Mouse (Mus musculus) ES-E14 (cell line): ENCODE data around the gene Gm37419. TPM values are rescaled to one million over a fixed set of nuclear protein-coding genes. Genes with fewer than 3 reads are reported as not detected.

Source experiments
- DNase-seq: peaks from one replicate; pipeline ENCODE4 v3.0.0-alpha.2; 2013; ENCODE audit warnings: low read depth, low spot score
- H3K27ac ChIP-seq: 2 replicates; pipeline ENCODE4 v1.5.1; 2012; ENCODE audit warnings: low read depth, mild to moderate bottlenecking, low read length, moderate library complexity, mixed read lengths; ENCODE audit not compliant: poor library complexity, insufficient read depth, severe bottlenecking
- H3K36me3 ChIP-seq: 2 replicates; pipeline ENCODE4 v1.6.1; 2012; ENCODE audit warnings: mild to moderate bottlenecking, low read length, moderate library complexity, mixed read lengths; ENCODE audit not compliant: control insufficient read depth, poor library complexity, insufficient read depth, severe bottlenecking
- H3K4me1 ChIP-seq, 2 experiments: fragments of 150-350 bp in 1 of 2; sonication (generic) in 1 of 2; 2 replicates each; pipeline ENCODE4 v1.6.1; 2012; ENCODE audit warnings: low read length in 2 of 2, mild to moderate bottlenecking in 1 of 2, mixed read lengths in 1 of 2; ENCODE audit not compliant: control insufficient read depth in 2 of 2, insufficient read depth in 2 of 2, poor library complexity in 1 of 2
- H3K4me3 ChIP-seq, 2 experiments: fragments of 150-350 bp in 1 of 2; sonication (generic) in 1 of 2; 2 replicates each; pipeline ENCODE4 v1.5.1; 2012; ENCODE audit warnings: low read length in 2 of 2, low read depth in 1 of 2, mild to moderate bottlenecking in 1 of 2, mixed read lengths in 1 of 2; ENCODE audit not compliant: insufficient read depth in 1 of 2, poor library complexity in 1 of 2, severe bottlenecking in 1 of 2
- H3K9ac ChIP-seq: 2 replicates; pipeline ENCODE4 v1.6.1; 2012; ENCODE audit warnings: low read depth, mild to moderate bottlenecking, low read length, mixed read lengths; ENCODE audit not compliant: poor library complexity, insufficient read depth, severe bottlenecking
- H3K9me3 ChIP-seq: fragments of 150-350 bp; sonication (generic); 2 replicates; pipeline ENCODE4 v1.6.1; 2012; ENCODE audit warnings: low read depth, mild to moderate bottlenecking, low read length; ENCODE audit not compliant: control insufficient read depth, insufficient read depth
- CHD2 ChIP-seq: IDR thresholded peaks from 2 replicates; pipeline ENCODE4 v1.6.1; 2014; ENCODE audit warnings: mild to moderate bottlenecking, low read depth, low read length, inconsistent platforms
- HCFC1 ChIP-seq: IDR thresholded peaks from 2 replicates; pipeline ENCODE4 v1.6.1; 2012; ENCODE audit warnings: low read length, inconsistent platforms, borderline replicate concordance; ENCODE audit not compliant: insufficient read depth
- MAFK ChIP-seq: IDR thresholded peaks from 2 replicates; pipeline ENCODE4 v1.6.1; 2014; ENCODE audit warnings: mild to moderate bottlenecking, low read depth, low read length, inconsistent platforms; ENCODE audit not compliant: insufficient read depth
- ZC3H11A ChIP-seq: IDR thresholded peaks from 2 replicates; pipeline ENCODE4 v1.6.1; 2012; ENCODE audit warnings: low read depth, mild to moderate bottlenecking, inconsistent platforms, low read length, borderline replicate concordance
- ZNF384 ChIP-seq: IDR thresholded peaks from 2 replicates; pipeline ENCODE4 v1.6.1; 2012; ENCODE audit warnings: low read depth, low read length, inconsistent platforms
- in situ Hi-C, 2 experiments: fragments of 600-800 bp; cut with MboI; formaldehyde crosslinking; loops; one replicate each; pipeline ENCODE4 v1.15.1; 2025; ENCODE audit warnings: low sequenced_read_pairs in 2 of 2, inconsistent platforms in 1 of 2; ENCODE audit not compliant: unreplicated experiment in 2 of 2
- total RNA-seq: library from RNA; depleted of rRNA; stranded (reverse); fragments of 300-350 nt; gene quantifications from 2 replicates; pipeline ENCODE4 v1.2.3, GENCODE M21; 2012

Gm37419 gene
- total RNA-seq, 1 experiment, result not detected

DNA sequence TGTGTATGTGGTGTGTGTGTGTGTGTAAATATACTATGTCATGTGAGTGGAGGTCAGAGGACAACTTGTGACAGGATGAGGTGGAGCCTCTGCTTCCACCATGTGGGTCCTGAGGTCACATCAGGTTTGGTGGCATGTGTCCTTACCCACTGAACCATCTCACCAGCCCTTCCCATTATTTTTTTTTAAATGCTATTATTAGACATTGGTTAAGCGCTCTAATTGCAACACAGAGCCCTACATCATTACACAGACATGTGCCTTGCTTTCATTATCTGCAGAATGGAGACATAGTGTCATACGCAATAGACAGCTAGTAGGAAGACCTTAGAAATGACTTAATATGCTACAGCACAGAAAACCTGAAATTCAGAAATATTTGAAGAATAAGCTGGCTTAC lies 12.1 kb upstream of the Gm37419 start:
- Histone ChIP-seq H3K27ac (no peak overlapping the region), H3K9ac (no peak overlapping the region), H3K36me3 (no peaks in the 10 kb centered on the region), H3K9me3 (no peaks in the 10 kb centered on the region), H3K4me1 (0 out of 4 replicates have a peak, but pooled peaks cover 0 to 4% of the 10 kb centered on the region in 2 experiments), H3K4me3 (no peak overlapping the region)
- no peak for DNase-seq
- TF ChIP-seq CHD2, result no peak
- no peak for TF ChIP-seq ZC3H11A
- no peak for TF ChIP-seq HCFC1
- TF ChIP-seq MAFK, result no peak
- no peak for TF ChIP-seq ZNF384
- in situ Hi-C loops, result loop anchor here (25.0 kb wide), 2 partner anchors 336 to 1086 kb away; no protein-coding TSS in a partner anchor

DNA sequence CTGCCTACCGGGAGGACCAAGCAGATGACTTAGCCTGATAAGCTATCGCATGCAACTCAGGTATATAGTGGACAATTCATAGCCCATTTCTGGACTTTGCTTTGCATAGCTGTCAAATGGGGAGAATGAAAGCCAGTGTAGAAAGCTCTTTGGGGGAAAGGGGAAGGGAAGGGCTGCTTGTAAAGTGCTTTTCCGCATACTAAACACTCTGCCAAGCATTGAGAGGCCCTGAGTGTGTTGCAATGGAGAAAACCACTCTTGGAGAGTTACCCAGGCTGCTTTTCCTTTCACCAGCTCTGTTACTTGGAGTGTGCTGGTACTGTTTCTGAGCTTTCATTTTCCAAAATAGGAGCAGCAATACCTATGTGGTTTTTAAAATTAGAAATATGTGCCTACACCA lies 10.6 kb upstream of the Gm37419 start:
- in situ Hi-C loops, result loop anchor here (25.0 kb wide), 2 partner anchors 335 to 1085 kb away; no protein-coding TSS in a partner anchor
- no peaks in the 10 kb centered on the region for H3K9me3 ChIP-seq
- peaks cover 4 to 5% of the 10 kb centered on the region in 2 experiments; a peak in 1 of 4 replicates for H3K4me1 ChIP-seq
- no peak overlapping the region for H3K27ac ChIP-seq
- no peak overlapping the region for H3K4me3 ChIP-seq
- H3K9ac ChIP-seq, result no peak overlapping the region
- no peaks in the 10 kb centered on the region for H3K36me3 ChIP-seq
- DNase-seq, result no peak
- TF ChIP-seq ZNF384 (no peak), HCFC1 (no peak), MAFK (no peak), ZC3H11A (no peak), CHD2 (no peak)

GRCm38 (mm10) chr16:23978495-23978894 lies 9.8 kb upstream of the Gm37419 start:
- Histone ChIP-seq H3K9ac (no peak overlapping the region), H3K4me1 (peaks cover 4 to 7% of the 10 kb centered on the region in 2 experiments; a peak in 1 of 4 replicates), H3K4me3 (no peak overlapping the region), H3K9me3 (no peaks in the 10 kb centered on the region), H3K27ac (no peak overlapping the region), H3K36me3 (no peaks in the 10 kb centered on the region)
- in situ Hi-C loops, result loop anchor here (25.0 kb wide), 2 partner anchors 334 to 1084 kb away; no protein-coding TSS in a partner anchor
- no peak for DNase-seq
- TF ChIP-seq HCFC1 (no peak), CHD2 (no peak), ZNF384 (no peak), MAFK (no peak)

GRCm38 (mm10) chr16:23979446-23979845 lies 8.8 kb upstream of the Gm37419 start:
- no peaks in the 10 kb centered on the region for H3K36me3 ChIP-seq
- H3K27ac ChIP-seq, result no peak overlapping the region
- no peak overlapping the region for H3K9ac ChIP-seq
- H3K4me1 ChIP-seq, result peaks cover 6 to 7% of the 10 kb centered on the region in 2 experiments; a peak in 2 of 4 replicates
- H3K4me3 ChIP-seq, result no peak overlapping the region
- no peak for DNase-seq
- TF ChIP-seq HCFC1, result no peak
- TF ChIP-seq ZC3H11A, result no peak
- no peak for TF ChIP-seq ZNF384
- in situ Hi-C loops, result loop anchor here (25.0 kb wide), 2 partner anchors 333 to 1083 kb away; no protein-coding TSS in a partner anchor
- H3K9me3 ChIP-seq, result no peaks in the 10 kb centered on the region
